Mouse (Mus musculus) liver, adult 2 months (tissue): ENCODE data around the gene Pram1. TPM values are rescaled to one million over a fixed set of nuclear protein-coding genes. Genes with fewer than 3 reads are reported as not detected.
"Not testable (repeated sequence)": the region's sequence is repeated elsewhere in the genome, so short reads cannot be mapped to it uniquely, and the experiment has no call there.

ENCODE experiments used
- DNase-seq: peaks from one replicate; pipeline ENCODE4 v3.0.0-alpha.2; 2011; ENCODE audit warnings: low read depth, low spot score; ENCODE audit errors: extremely low read depth
- H3K27ac ChIP-seq: fragments of 200-500 bp; replicated peaks from 2 replicates; pipeline ENCODE4 v1.5.1; 2012; ENCODE audit warnings: low read depth, mild to moderate bottlenecking, control low read depth, inconsistent platforms, low read length; ENCODE audit not compliant: insufficient read depth
- H3K27me3 ChIP-seq: fragments of 200-500 bp; 2 replicates; pipeline ENCODE4 v1.6.1; 2012; ENCODE audit warnings: mild to moderate bottlenecking, moderate library complexity, low read length, inconsistent platforms; ENCODE audit not compliant: control insufficient read depth, insufficient read depth
- H3K36me3 ChIP-seq: fragments of 200-500 bp; 2 replicates; pipeline ENCODE4 v1.6.1; 2012; ENCODE audit warnings: low read length, inconsistent platforms; ENCODE audit not compliant: control insufficient read depth, insufficient read depth
- H3K4me1 ChIP-seq: fragments of 200-500 bp; 2 replicates; pipeline ENCODE4 v1.6.1; 2011; ENCODE audit warnings: low read length; ENCODE audit not compliant: control insufficient read depth, insufficient read depth
- H3K4me3 ChIP-seq: fragments of 200-500 bp; 2 replicates; pipeline ENCODE4 v1.5.1; 2011; ENCODE audit warnings: low read depth, mild to moderate bottlenecking, control low read depth, low read length, moderate library complexity; ENCODE audit not compliant: insufficient read depth
- H3K79me2 ChIP-seq: fragments of 200-500 bp; 2 replicates; pipeline ENCODE4 v1.6.1; 2012; ENCODE audit warnings: inconsistent platforms, mild to moderate bottlenecking, low read length, moderate library complexity; ENCODE audit not compliant: control insufficient read depth, insufficient read depth
- H3K9ac ChIP-seq: fragments of 200-500 bp; 2 replicates; pipeline ENCODE4 v1.6.1; 2012; ENCODE audit warnings: low read depth, mild to moderate bottlenecking, control low read depth, inconsistent platforms, low read length
- CTCF ChIP-seq: fragments of 200-500 bp; IDR thresholded peaks from 2 replicates; pipeline ENCODE4 v1.5.1; 2011; ENCODE audit warnings: low read depth, low read length, control low read depth
- POLR2A ChIP-seq: fragments of 200-500 bp; IDR thresholded peaks from 2 replicates; pipeline ENCODE4 v1.6.1; 2011; ENCODE audit warnings: low read length, control low read depth; ENCODE audit not compliant: insufficient read depth; ENCODE audit errors: extremely low read depth
- WGBS: fragments of 180-500 bp; shearing (Covaris S2); methylation state at CpG from one replicate; pipeline ENCODE4 v1.1.7; 2018; 5-methylcytosine and 5-hydroxymethylcytosine counted together
- polyA plus RNA-seq: library from polyadenylated mRNA; depleted of rRNA; stranded (reverse); fragments of >200 nt; gene quantifications from 2 replicates; pipeline ENCODE4 v1.2.3, GENCODE M21; 2012
- total RNA-seq: library from RNA; depleted of rRNA; stranded (reverse); fragments of >200 nt; gene quantifications from 2 replicates; pipeline ENCODE4 v1.2.3, GENCODE M21; 2014

Gene Pram1
- total and polyA plus RNA-seq, 2 experiments, result 0.23 TPM; not detected in 1

- no peak overlapping the region for H3K27ac ChIP-seq
These were observed 30.6 kb upstream of the Pram1 start for GRCm38 (mm10) chr17:33607273-33607672.

GRCm38 (mm10) chr17:33610548-33610947 is 27.3 kb upstream of the Pram1 start:
- Histone ChIP-seq H3K36me3 (no peaks in the 10 kb centered on the region), H3K27ac (no peak overlapping the region), H3K27me3 (no peaks in the 10 kb centered on the region), H3K4me3 (no peak overlapping the region), H3K9ac (no peak overlapping the region), H3K79me2 (no peaks in the 10 kb centered on the region), H3K4me1 (no peaks in the 10 kb centered on the region)
- 84% methylated on average over 7 of the region's 7 CpGs for WGBS
- TF ChIP-seq CTCF (no peak), POLR2A (no peak)
- DNase-seq, result no peak

More at GRCm38 (mm10) chr17:33607273-33607672, 30.6 kb upstream of the Pram1 start:
- Histone ChIP-seq H3K79me2 (no peaks in the 10 kb centered on the region), H3K9ac (no peak overlapping the region), H3K4me3 (no peak overlapping the region), H3K4me1 (no peaks in the 10 kb centered on the region), H3K36me3 (no peaks in the 10 kb centered on the region), H3K27me3 (no peaks in the 10 kb centered on the region)
- TF ChIP-seq CTCF (no peak), POLR2A (no peak)
- DNase-seq, result no peak
- 77% methylated on average over 2 of the region's 2 CpGs for WGBS

GRCm38 (mm10) chr17:33613726-33614125 is 24.1 kb upstream of the Pram1 start:
- H3K9ac ChIP-seq, H3K27ac ChIP-seq, DNase-seq, H3K4me1 ChIP-seq, H3K4me3 ChIP-seq, H3K79me2 ChIP-seq, H3K36me3 ChIP-seq, H3K27me3 ChIP-seq: not testable (repeated sequence)
- 87% methylated on average over 5 of the region's 5 CpGs for WGBS

GRCm38 (mm10) chr17:33627281-33627680 is 10.6 kb upstream of the Pram1 start:
- H3K9ac ChIP-seq, result no peak overlapping the region
- no peaks in the 10 kb centered on the region for H3K79me2 ChIP-seq
- H3K4me3 ChIP-seq, result no peak overlapping the region
- H3K27ac ChIP-seq, result no peak overlapping the region
- 90% methylated on average over 3 of the region's 3 CpGs for WGBS
- H3K36me3 ChIP-seq, result no peaks in the 10 kb centered on the region
- TF ChIP-seq CTCF (no peak), POLR2A (no peak)
- H3K4me1 ChIP-seq, result peaks cover 6% of the 10 kb centered on the region; the same call in 1 of the 2 replicates
- no peaks in the 10 kb centered on the region for H3K27me3 ChIP-seq
- DNase-seq, result no peak

- H3K79me2 ChIP-seq, result no peaks in the 10 kb centered on the region
- TF ChIP-seq POLR2A, result no peak
- TF ChIP-seq CTCF, result no peak
- H3K27me3 ChIP-seq, result no peaks in the 10 kb centered on the region
- peak; percentile 82 for DNase-seq
- H3K27ac ChIP-seq, result peak within 1 kb of the TSS; percentile 86
- H3K36me3 ChIP-seq, result no peaks in the 10 kb centered on the region
- peak within 1 kb of the TSS; percentile 91 for H3K9ac ChIP-seq
- WGBS, result 3% methylated on average over 35 of the region's 35 CpGs
- peaks cover 6% of the 10 kb centered on the region; the same call in 1 of the 2 replicates for H3K4me1 ChIP-seq
- H3K4me3 ChIP-seq, result peak within 1 kb of the TSS; percentile 98
These were observed 9.0 kb upstream of the Pram1 start, which contains the start of gene Zfp414 for GRCm38 (mm10) chr17:33628621-33629486. Gene Zfp414, plus strand, starts transcription at chr17:33629090.
